9 mouse cellular contexts compared by ENCODE assay signal in the genomic region with DNA sequence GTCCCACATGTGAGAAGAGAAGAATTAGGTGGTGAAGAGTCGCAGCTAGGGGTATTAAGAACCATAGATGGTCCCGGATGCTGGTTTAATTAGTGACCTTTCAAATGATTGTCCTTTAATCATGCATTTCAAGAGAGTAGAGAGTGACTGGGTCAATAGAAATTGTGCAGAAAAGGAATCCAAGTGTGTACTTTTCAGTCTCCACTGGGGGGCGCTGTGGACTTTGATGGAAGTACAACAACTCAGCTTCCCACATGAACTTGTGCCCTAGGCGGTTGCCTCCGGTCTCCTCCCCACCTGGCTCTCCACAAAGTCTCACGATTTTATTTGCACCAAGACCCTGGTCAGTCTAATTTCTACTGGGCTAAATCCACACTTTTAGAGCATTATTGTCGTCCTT.
A peak's percentile ranks its signal among the peaks of the same experiment; 100 is the strongest.
DNase-seq lines count a peak whose midpoint lies in the region; ATAC-seq and TF ChIP-seq lines count a peak whose summit lies in the region.
"Had no signal": no experiment of that assay in that cellular context is flagged by ENCODE, and none has a peak within 500 bp of the region (broad histone marks: within the 10 kb centered on the region; RNA-seq: fewer than 3 reads in every experiment).

No protein-coding gene starts in this region.

- 37% methylated on average over 7 of the region's 7 CpGs for WGBS in intestine, postnatal 0 days
- 31% methylated on average over 7 of the region's 7 CpGs for WGBS in intestine, embryonic 16.5 days
- 46% methylated on average over 7 of the region's 7 CpGs for WGBS in heart, embryonic 10.5 days

- TF ChIP-seq CTCF in intestine, postnatal 0 days (IDR thresholded peaks at IDR 0.05; ENCODE audit: low read depth), result peak; percentile 76

- no peaks in the 10 kb centered on the region for H3K36me3 ChIP-seq in intestine, postnatal 0 days (ENCODE audit: control insufficient read depth, insufficient read depth)
- H3K36me3 ChIP-seq in intestine, embryonic 16.5 days (ENCODE audit: control insufficient read depth, insufficient read depth, low read length), result no peaks in the 10 kb centered on the region
- no peaks in the 10 kb centered on the region for H3K36me3 ChIP-seq in heart, embryonic 10.5 days
- H3K36me3 ChIP-seq: embryonic facial prominence, embryonic 15.5 days had no signal

- H3K4me2 ChIP-seq in intestine, postnatal 0 days (replicated peaks; ENCODE audit: low read depth), result no peak overlapping the region
- no peak overlapping the region for H3K4me2 ChIP-seq in intestine, embryonic 16.5 days (ENCODE audit: low read depth, low read length)
- H3K4me2 ChIP-seq: embryonic facial prominence, embryonic 15.5 days had no signal

- H3K4me3 ChIP-seq in intestine, postnatal 0 days (ENCODE audit: low read depth, low read length), result no peak overlapping the region
- no peak overlapping the region for H3K4me3 ChIP-seq in intestine, embryonic 16.5 days (ENCODE audit: low read length)
- no peak overlapping the region for H3K4me3 ChIP-seq in heart, embryonic 10.5 days
- H3K4me3 ChIP-seq: embryonic facial prominence, embryonic 15.5 days had no signal

- no peaks in the 10 kb centered on the region for H3K9me3 ChIP-seq in intestine, postnatal 0 days (ENCODE audit: control insufficient read depth)
- no peaks in the 10 kb centered on the region for H3K9me3 ChIP-seq in intestine, embryonic 16.5 days (ENCODE audit: control insufficient read depth, low read length)
- H3K9me3 ChIP-seq in heart, embryonic 10.5 days, result no peaks in the 10 kb centered on the region
- H3K9me3 ChIP-seq: embryonic facial prominence, embryonic 15.5 days had no signal

- H3K27me3 ChIP-seq in intestine, postnatal 0 days (replicated peaks; ENCODE audit: control insufficient read depth, insufficient read depth, low read length), result no peaks in the 10 kb centered on the region
- no peaks in the 10 kb centered on the region for H3K27me3 ChIP-seq in intestine, embryonic 16.5 days (replicated peaks; ENCODE audit: control insufficient read depth, insufficient read depth, low read length)
- no peaks in the 10 kb centered on the region for H3K27me3 ChIP-seq in heart, embryonic 10.5 days (ENCODE audit: insufficient read depth, poor library complexity, severe bottlenecking)
- H3K27me3 ChIP-seq: embryonic facial prominence, embryonic 15.5 days had no signal

- no peak overlapping the region for H3K27ac ChIP-seq in intestine, postnatal 0 days (ENCODE audit: low read depth, low read length)
- no peak overlapping the region for H3K27ac ChIP-seq in intestine, embryonic 16.5 days (ENCODE audit: low read length)
- no peak overlapping the region for H3K27ac ChIP-seq in heart, embryonic 10.5 days
- H3K27ac ChIP-seq: embryonic facial prominence, embryonic 15.5 days had no signal

- no peak overlapping the region for H3K9ac ChIP-seq in intestine, postnatal 0 days (ENCODE audit: low read depth, low read length)
- H3K9ac ChIP-seq in intestine, embryonic 16.5 days (ENCODE audit: low read depth, low read length), result no peak overlapping the region
- H3K9ac ChIP-seq: embryonic facial prominence, embryonic 15.5 days had no signal

- peak; percentile 52 for DNase-seq in Muller cell, postnatal 12 days (ENCODE audit: inconsistent ontology term)
- peak; percentile 89 to 93 for DNase-seq in cerebellum, postnatal 10 days
- peak; percentile 72 for DNase-seq in heart, embryonic 10.5 days (ENCODE audit: low spot score)
- DNase-seq in left cerebral cortex, adult 18-20 months (ENCODE audit: low spot score in 2 of 2), result peak; percentile 65 to 79
- DNase-seq in ovary, postnatal 14 days (ENCODE audit: low spot score), result peak; percentile 66

- H3K4me1 ChIP-seq in intestine, postnatal 0 days (replicated peaks; ENCODE audit: control insufficient read depth, insufficient read depth, low read length), result no peaks in the 10 kb centered on the region
- H3K4me1 ChIP-seq in intestine, embryonic 16.5 days (ENCODE audit: control insufficient read depth, insufficient read depth, low read length), result no peaks in the 10 kb centered on the region
- H3K4me1 ChIP-seq in heart, embryonic 10.5 days, result no peaks in the 10 kb centered on the region

- ATAC-seq in intestine, postnatal 0 days, result no peak
- ATAC-seq in intestine, embryonic 16.5 days, result no peak
- no peak for ATAC-seq in activated CD4-positive, CD25-positive, alpha-beta regulatory T cell, adult 4 months
